In the genomic region with DNA sequence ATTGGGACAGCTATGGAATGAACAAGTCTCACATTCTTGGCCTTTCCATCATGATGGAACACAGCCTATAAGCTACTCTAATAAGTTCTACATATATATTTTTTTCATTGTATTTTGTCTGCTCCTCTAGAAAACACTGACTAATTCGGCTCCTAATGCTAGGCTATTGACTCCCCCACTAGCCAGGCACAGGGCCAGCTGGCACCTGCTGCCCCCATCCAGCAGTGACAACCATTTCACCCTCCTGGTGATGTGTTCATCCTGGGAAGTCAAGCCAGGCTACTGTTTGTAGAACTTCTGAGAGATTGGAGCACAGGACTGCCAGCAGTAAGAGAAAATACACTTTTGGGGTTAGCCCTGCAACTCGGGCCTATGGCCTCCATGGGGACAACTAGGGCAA, we compare ENCODE assay signal across 32 mouse cellular contexts. TPM values are rescaled to one million over a fixed set of nuclear protein-coding genes. Genes with fewer than 3 reads are reported as not detected.
"Had no signal": no experiment of that assay in that cellular context is flagged by ENCODE, and none has a peak within 500 bp of the region (broad histone marks: within the 10 kb centered on the region; RNA-seq: fewer than 3 reads in every experiment).

No protein-coding gene starts in this region.

- H3K4me3 ChIP-seq: heart, adult 2 months; heart, embryonic 12.5 days; hindbrain, embryonic 13.5 days; hindbrain, embryonic 15.5 days; kidney, embryonic 15.5 days; limb, embryonic 13.5 days; limb, embryonic 15.5 days; liver, embryonic 12.5 days had no signal

- H3K36me3 ChIP-seq: heart, embryonic 12.5 days; hindbrain, embryonic 13.5 days; hindbrain, embryonic 15.5 days; kidney, embryonic 15.5 days; limb, embryonic 13.5 days; limb, embryonic 15.5 days; liver, embryonic 12.5 days had no signal

- H3K27ac ChIP-seq: heart, adult 2 months; hindbrain, embryonic 13.5 days; hindbrain, embryonic 15.5 days; kidney, embryonic 15.5 days; kidney, postnatal 0 days; limb, embryonic 13.5 days; limb, embryonic 15.5 days; liver, embryonic 12.5 days; liver, embryonic 14.5 days had no signal

- DNase-seq: gastrocnemius, postnatal 14 days; gastrocnemius, postnatal 36 days; heart, adult 11 months; heart, adult 2 months; kidney, adult 11 months; kidney, adult 2 months; kidney, adult 9 months; kidney, postnatal 14 days; kidney, postnatal 36 days; layer of hippocampus, postnatal 36 days had no signal

- ATAC-seq: intestine, embryonic 16.5 days; liver, embryonic 12.5 days had no signal

- H3K9me3 ChIP-seq: heart, embryonic 12.5 days; hindbrain, embryonic 13.5 days; hindbrain, embryonic 15.5 days; kidney, embryonic 15.5 days; limb, embryonic 13.5 days; limb, embryonic 15.5 days; liver, embryonic 12.5 days had no signal

- H3K4me2 ChIP-seq: heart, embryonic 12.5 days; hindbrain, embryonic 13.5 days; hindbrain, embryonic 15.5 days; kidney, embryonic 15.5 days; limb, embryonic 13.5 days; limb, embryonic 15.5 days; liver, embryonic 12.5 days had no signal

- H3K9ac ChIP-seq: heart, embryonic 12.5 days; hindbrain, embryonic 13.5 days; hindbrain, embryonic 15.5 days; kidney, embryonic 15.5 days; limb, embryonic 13.5 days; limb, embryonic 15.5 days; liver, embryonic 12.5 days; liver, embryonic 14.5 days had no signal

RNA-seq across cellular contexts. Expression of gene 3100002H09Rik, which starts 0.5 kb away (rescaled TPM):
- total RNA-seq: gastrocnemius, adult 18-20 months; gastrocnemius, adult 8-10 months; gastrocnemius, postnatal 14 days; gastrocnemius, postnatal 36 days; heart, adult 2 months; heart, postnatal 10 days; heart, postnatal 25 days; hematopoietic stem cell, adult 5-6 weeks; liver, adult 2 months had no signal
- polyA plus RNA-seq: gonadal fat pad, adult 2 months; heart, adult 2 months; heart, embryonic 12.5 days; heart, embryonic 14.5 days; hindbrain, embryonic 13.5 days; intestine, embryonic 14.5 days; intestine, embryonic 16.5 days; kidney, adult 2 months; kidney, embryonic 15.5 days; kidney, postnatal 0 days; large intestine, adult 2 months; limb, embryonic 11.5 days; limb, embryonic 15.5 days; liver, adult 2 months; liver, embryonic 12.5 days; liver, embryonic 14.5 days; liver, embryonic 16.5 days had no signal

RNA-seq across cellular contexts. Expression of gene Pou3f1, which starts 46.5 kb away (rescaled TPM):
- total RNA-seq: hematopoietic stem cell, adult 5-6 weeks; liver, adult 2 months had no signal
- polyA plus RNA-seq: liver, adult 2 months; liver, embryonic 16.5 days had no signal
